Mouse (Mus musculus): ENCODE measurements around the gene Sclt1. TPM values are rescaled to one million over a fixed set of nuclear protein-coding genes. Genes with fewer than 3 reads are reported as not detected.

Sclt1 gene
- polyA plus RNA-seq, 1 experiment from 2014 or later, result 7.1 TPM

GRCm38 (mm10) chr3:41604629-41605321, 137.5 kb downstream of the Sclt1 start:
- ATAC-seq, result peak; percentile 63
- Histone ChIP-seq H3K27me3 (replicated peaks; ENCODE audit: control insufficient read depth, insufficient read depth, low read length) (no peaks in the 10 kb centered on the region), H3K4me3 (ENCODE audit: low read depth, low read length) (no peak overlapping the region), H3K4me1 (replicated peaks; ENCODE audit: control insufficient read depth, insufficient read depth, low read length) (no peaks in the 10 kb centered on the region), H3K9ac (ENCODE audit: low read depth, low read length) (no peak overlapping the region), H3K4me2 (replicated peaks; ENCODE audit: low read depth) (no peak overlapping the region), H3K27ac (ENCODE audit: low read depth, low read length) (no peak overlapping the region), H3K9me3 (ENCODE audit: control insufficient read depth) (no peaks in the 10 kb centered on the region), H3K36me3 (ENCODE audit: control insufficient read depth, insufficient read depth) (peaks cover 38% of the 10 kb centered on the region)
- WGBS, result 79% methylated on average over 12 of the region's 12 CpGs
- TF ChIP-seq CTCF (IDR thresholded peaks at IDR 0.05; ENCODE audit: low read depth), result no peak

GRCm38 (mm10) chr3:41603470-41604019, 138.8 kb downstream of the Sclt1 start:
- Histone ChIP-seq H3K27me3 (replicated peaks; ENCODE audit: control insufficient read depth, insufficient read depth, low read length) (no peaks in the 10 kb centered on the region), H3K4me2 (replicated peaks; ENCODE audit: low read depth) (no peak overlapping the region), H3K4me3 (ENCODE audit: low read depth, low read length) (no peak overlapping the region), H3K36me3 (ENCODE audit: control insufficient read depth, insufficient read depth) (peaks cover 34% of the 10 kb centered on the region), H3K4me1 (replicated peaks; ENCODE audit: control insufficient read depth, insufficient read depth, low read length) (no peaks in the 10 kb centered on the region), H3K9me3 (ENCODE audit: control insufficient read depth) (no peaks in the 10 kb centered on the region), H3K9ac (ENCODE audit: low read depth, low read length) (no peak overlapping the region), H3K27ac (ENCODE audit: low read depth, low read length) (no peak overlapping the region)
- WGBS, result 69% methylated on average over 5 of the region's 5 CpGs
- no peak for TF ChIP-seq CTCF (IDR thresholded peaks at IDR 0.05; ENCODE audit: low read depth)
- ATAC-seq, result no peak

DNA sequence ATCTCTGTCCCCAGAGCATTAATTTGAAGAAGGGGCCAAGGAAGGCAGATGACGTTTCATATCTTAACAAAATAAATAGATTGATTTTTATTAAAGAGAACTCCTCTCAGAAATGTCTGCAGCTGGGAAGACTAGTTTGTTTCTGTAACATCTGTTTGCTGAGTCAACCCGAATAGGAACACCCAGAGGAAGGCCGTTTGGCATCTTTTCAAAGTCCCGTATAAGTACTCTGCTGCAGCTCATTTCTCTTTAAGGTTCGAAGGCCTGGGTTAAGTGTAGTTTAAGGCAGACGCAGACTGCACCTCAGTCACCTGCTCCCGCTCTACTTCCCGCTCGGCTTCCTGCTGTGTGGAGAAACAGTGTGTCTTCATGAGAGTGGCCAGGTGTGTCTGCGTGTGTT, 139.4 kb downstream of the Sclt1 start:
- H3K27me3 ChIP-seq (replicated peaks; ENCODE audit: control insufficient read depth, insufficient read depth, low read length), result no peaks in the 10 kb centered on the region
- H3K9ac ChIP-seq (ENCODE audit: low read depth, low read length), result no peak overlapping the region
- no peak for ATAC-seq
- no peaks in the 10 kb centered on the region for H3K4me1 ChIP-seq (replicated peaks; ENCODE audit: control insufficient read depth, insufficient read depth, low read length)
- peaks cover 39% of the 10 kb centered on the region for H3K36me3 ChIP-seq (ENCODE audit: control insufficient read depth, insufficient read depth)
- no peak overlapping the region for H3K4me3 ChIP-seq (ENCODE audit: low read depth, low read length)
- WGBS, result 61% methylated on average over 10 of the region's 10 CpGs
- no peak overlapping the region for H3K27ac ChIP-seq (ENCODE audit: low read depth, low read length)
- TF ChIP-seq CTCF (IDR thresholded peaks at IDR 0.05; ENCODE audit: low read depth), result no peak
- H3K4me2 ChIP-seq (replicated peaks; ENCODE audit: low read depth), result no peak overlapping the region
- no peaks in the 10 kb centered on the region for H3K9me3 ChIP-seq (ENCODE audit: control insufficient read depth)

- TF ChIP-seq CTCF (IDR thresholded peaks at IDR 0.05; ENCODE audit: low read depth), result no peak
- H3K9ac ChIP-seq (ENCODE audit: low read depth, low read length), result no peak overlapping the region
- H3K4me1 ChIP-seq (replicated peaks; ENCODE audit: control insufficient read depth, insufficient read depth, low read length), result no peaks in the 10 kb centered on the region
- H3K9me3 ChIP-seq (ENCODE audit: control insufficient read depth), result no peaks in the 10 kb centered on the region
- H3K4me2 ChIP-seq (replicated peaks; ENCODE audit: low read depth), result no peak overlapping the region
- ATAC-seq, result no peak
- H3K27ac ChIP-seq (ENCODE audit: low read depth, low read length), result no peak overlapping the region
- peaks cover 54% of the 10 kb centered on the region for H3K36me3 ChIP-seq (ENCODE audit: control insufficient read depth, insufficient read depth)
- no peak overlapping the region for H3K4me3 ChIP-seq (ENCODE audit: low read depth, low read length)
- WGBS, result 74% methylated on average over 9 of the region's 9 CpGs
- H3K27me3 ChIP-seq (replicated peaks; ENCODE audit: control insufficient read depth, insufficient read depth, low read length), result no peaks in the 10 kb centered on the region
Measured at GRCm38 (mm10) chr3:41601226-41602020, 140.9 kb downstream of the Sclt1 start.

- Histone ChIP-seq H3K4me3 (ENCODE audit: low read depth, low read length) (no peak overlapping the region), H3K9me3 (ENCODE audit: control insufficient read depth) (no peaks in the 10 kb centered on the region), H3K27ac (ENCODE audit: low read depth, low read length) (no peak overlapping the region), H3K4me2 (replicated peaks; ENCODE audit: low read depth) (no peak overlapping the region), H3K9ac (ENCODE audit: low read depth, low read length) (no peak overlapping the region), H3K27me3 (replicated peaks; ENCODE audit: control insufficient read depth, insufficient read depth, low read length) (no peaks in the 10 kb centered on the region), H3K4me1 (replicated peaks; ENCODE audit: control insufficient read depth, insufficient read depth, low read length) (no peaks in the 10 kb centered on the region), H3K36me3 (ENCODE audit: control insufficient read depth, insufficient read depth) (peaks cover 56% of the 10 kb centered on the region)
- 90% methylated on average over 14 of the region's 14 CpGs for WGBS
- TF ChIP-seq CTCF (IDR thresholded peaks at IDR 0.05; ENCODE audit: low read depth), result peak; percentile 76
- no peak; the same call in 1 of the 2 replicates for ATAC-seq
Measured at GRCm38 (mm10) chr3:41599806-41600589, 142.3 kb downstream of the Sclt1 start.

GRCm38 (mm10) chr3:41599226-41599625, 143.1 kb downstream of the Sclt1 start:
- no peaks in the 10 kb centered on the region for H3K9me3 ChIP-seq (ENCODE audit: control insufficient read depth)
- no peak overlapping the region for H3K9ac ChIP-seq (ENCODE audit: low read depth, low read length)
- H3K4me2 ChIP-seq (replicated peaks; ENCODE audit: low read depth), result no peak overlapping the region
- no peaks in the 10 kb centered on the region for H3K27me3 ChIP-seq (replicated peaks; ENCODE audit: control insufficient read depth, insufficient read depth, low read length)
- TF ChIP-seq CTCF (IDR thresholded peaks at IDR 0.05; ENCODE audit: low read depth), result no peak
- no peak overlapping the region for H3K27ac ChIP-seq (ENCODE audit: low read depth, low read length)
- no peaks in the 10 kb centered on the region for H3K4me1 ChIP-seq (replicated peaks; ENCODE audit: control insufficient read depth, insufficient read depth, low read length)
- H3K4me3 ChIP-seq (ENCODE audit: low read depth, low read length), result no peak overlapping the region
- ATAC-seq, result no peak
- 92% methylated on average over 10 of the region's 10 CpGs for WGBS
- peaks cover 49% of the 10 kb centered on the region for H3K36me3 ChIP-seq (ENCODE audit: control insufficient read depth, insufficient read depth)

All from intestine, postnatal 0 days (tissue).